Mouse (Mus musculus): ENCODE measurements at regions not wholly inside any gene's neighbourhood (a gene's known extent, or its start where the extent isn't known, plus 50 kb on each side); places are given as distances from the start of the nearest gene placed in this dataset.

DNA sequence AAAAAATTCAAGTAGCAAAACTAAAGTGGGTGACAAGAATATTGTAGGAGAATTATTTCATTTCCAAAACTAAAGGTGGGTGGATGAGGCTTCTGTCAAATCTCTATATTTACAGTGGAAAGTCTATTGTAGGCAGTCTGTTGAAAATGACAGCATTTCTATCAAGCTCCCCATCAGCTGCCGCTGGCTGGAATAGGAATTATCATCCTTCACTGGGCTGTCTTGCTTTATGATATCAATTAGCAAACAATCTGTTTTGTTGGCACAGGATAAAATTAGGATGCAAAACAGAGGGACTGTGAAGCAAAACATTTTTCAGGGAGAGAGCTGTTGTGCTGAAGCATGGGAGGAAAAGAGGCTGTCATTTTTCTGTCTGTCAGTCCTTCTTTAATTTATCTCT is 1249.0 kb downstream of the Hace1 start:
- peak in 1 of 2 experiments; percentile 25 for DNase-seq (ENCODE audit: low spot score in 2 of 2)

DNA sequence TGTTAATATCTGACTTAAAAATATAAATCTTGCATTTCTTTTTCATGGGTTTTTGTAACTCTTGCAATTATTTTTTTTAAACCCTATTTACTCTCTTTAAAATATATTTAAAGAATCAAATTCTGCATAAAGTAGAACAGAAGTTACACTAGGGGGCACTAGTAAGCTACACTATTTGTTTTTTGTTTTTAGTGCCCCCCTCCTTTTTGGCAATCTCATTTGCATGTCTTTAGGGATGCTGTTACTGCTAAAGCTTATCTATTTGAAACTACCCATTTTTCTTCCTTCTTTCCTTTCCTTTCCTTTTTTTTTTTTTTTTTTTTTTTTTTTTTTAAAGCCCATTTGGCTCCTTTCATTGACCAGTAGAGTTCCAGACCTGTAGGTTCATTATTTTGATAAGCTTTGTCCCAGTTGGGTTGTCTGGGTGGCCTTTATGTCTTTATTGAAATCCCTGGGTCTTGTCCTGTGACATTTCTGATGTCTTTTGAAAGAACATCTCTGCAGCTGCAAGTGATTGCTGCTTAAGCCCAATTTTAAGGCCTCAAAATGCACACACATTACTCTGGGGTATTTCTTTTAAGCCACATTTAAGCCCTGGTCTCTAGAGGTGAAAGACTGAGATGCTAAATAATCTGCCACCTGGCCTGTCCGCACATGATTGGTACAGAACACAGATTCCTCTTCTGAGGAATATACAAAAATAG is 1249.6 kb downstream of the Hace1 start:
- no peak for DNase-seq (ENCODE audit: low spot score in 2 of 2)

DNA sequence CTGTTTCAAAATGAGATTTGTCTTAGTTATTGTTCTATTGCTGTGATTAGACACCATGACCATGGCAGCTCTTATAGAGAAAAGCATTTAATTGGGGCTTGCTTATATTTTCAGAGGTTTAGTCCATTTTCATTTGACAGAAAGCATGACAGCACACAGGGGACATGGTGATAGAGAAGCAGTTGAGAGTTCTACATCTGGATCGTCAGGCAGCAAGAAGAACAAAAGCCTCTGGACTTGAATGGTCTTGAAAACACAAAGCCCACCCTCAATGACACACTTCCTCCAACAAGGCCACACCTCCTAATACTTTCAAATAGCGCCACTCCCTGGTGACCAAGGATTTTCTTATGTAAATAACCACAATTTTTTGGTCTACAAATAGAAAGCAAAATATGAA is 1250.5 kb downstream of the Hace1 start:
- DNase-seq (ENCODE audit: low spot score in 2 of 2), result no peak

DNA sequence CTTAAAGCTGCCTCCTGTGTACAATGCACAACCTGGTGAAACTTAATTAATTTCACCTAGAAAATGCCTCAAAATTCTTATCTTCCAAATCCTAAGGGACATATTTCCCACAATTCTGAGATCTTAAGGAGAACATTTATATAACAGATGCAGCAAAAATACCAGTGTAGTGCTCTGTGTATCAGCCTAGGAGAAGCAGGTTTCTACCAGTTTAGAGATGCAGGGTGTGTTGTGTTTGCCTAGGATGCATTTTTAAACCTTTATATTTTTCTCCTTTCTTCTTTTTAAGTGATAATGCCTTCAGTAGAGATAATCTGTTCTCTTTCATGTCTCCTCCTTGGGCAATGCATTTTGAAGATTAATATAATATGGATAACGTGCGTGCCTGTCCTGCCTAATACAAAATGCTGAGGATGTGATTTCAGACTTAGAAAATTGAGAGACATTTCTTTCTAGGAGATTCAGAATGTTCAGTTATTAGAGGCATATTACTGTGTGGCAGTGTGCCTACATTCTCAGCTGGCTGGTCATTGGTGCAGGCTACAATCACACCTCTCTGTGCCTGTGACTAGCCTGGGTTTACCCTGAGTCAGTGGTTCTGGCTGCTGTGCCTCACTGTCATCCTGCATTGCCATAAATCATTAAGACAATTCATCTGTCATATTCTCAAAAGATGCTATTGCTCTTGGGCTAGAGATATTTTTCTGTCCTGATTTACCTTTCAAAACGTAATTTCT is 1268.1 kb downstream of the Hace1 start:
- no peak for DNase-seq (ENCODE audit: low spot score in 2 of 2)
